Mouse (Mus musculus): ENCODE measurements around the gene Otog. TPM values are rescaled to one million over a fixed set of nuclear protein-coding genes. Genes with fewer than 3 reads are reported as not detected.

The Otog gene
- total RNA-seq, 2 experiments from 2014 or later: 3.0 TPM; not detected in 1

- no peak for DNase-seq (ENCODE audit: low spot score in 2 of 2)
Measured at GRCm38 (mm10) chr7:46282276-46282675, 41.5 kb downstream of the Otog start.

GRCm38 (mm10) chr7:46283681-46284080 lies 42.9 kb downstream of the Otog start:
- DNase-seq (ENCODE audit: low spot score in 2 of 2): peak in 1 of 2 experiments; percentile 25

GRCm38 (mm10) chr7:46285161-46285839 lies 44.5 kb downstream of the Otog start:
- DNase-seq (ENCODE audit: low spot score in 2 of 2): no peak

- DNase-seq (ENCODE audit: low spot score in 2 of 2): no peak
Measured at GRCm38 (mm10) chr7:46286391-46286790, 45.6 kb downstream of the Otog start.

- no peak for DNase-seq (ENCODE audit: low spot score in 2 of 2)
Measured at GRCm38 (mm10) chr7:46287051-46287450, 46.3 kb downstream of the Otog start.

- no peak for DNase-seq (ENCODE audit: low spot score in 2 of 2)
Measured at GRCm38 (mm10) chr7:46296330-46296729, 55.5 kb downstream of the Otog start.

GRCm38 (mm10) chr7:46301031-46301632 lies 60.3 kb downstream of the Otog start:
- DNase-seq (ENCODE audit: low spot score in 2 of 2): no peak

- DNase-seq (ENCODE audit: low spot score in 2 of 2): no peak
Measured at GRCm38 (mm10) chr7:46313486-46313885, 72.7 kb downstream of the Otog start.

- no peak for DNase-seq (ENCODE audit: low spot score in 2 of 2)
Measured at GRCm38 (mm10) chr7:46314220-46315009, 73.6 kb downstream of the Otog start.

GRCm38 (mm10) chr7:46315692-46316091 lies 74.9 kb downstream of the Otog start:
- DNase-seq (ENCODE audit: low spot score in 2 of 2): no peak

GRCm38 (mm10) chr7:46316948-46317347 lies 76.2 kb downstream of the Otog start:
- DNase-seq (ENCODE audit: low spot score in 2 of 2): no peak

- DNase-seq (ENCODE audit: low spot score in 2 of 2): no peak
Measured at GRCm38 (mm10) chr7:46321242-46321641, 80.5 kb downstream of the Otog start.

- no peak for DNase-seq (ENCODE audit: low spot score in 2 of 2)
Measured at GRCm38 (mm10) chr7:46327896-46328295, 87.1 kb downstream of the Otog start.

- no peak for DNase-seq (ENCODE audit: low spot score in 2 of 2)
Measured at GRCm38 (mm10) chr7:46337397-46337796, 96.6 kb downstream of the Otog start.

GRCm38 (mm10) chr7:46339818-46340217 lies 99.0 kb downstream of the Otog start:
- no peak for DNase-seq (ENCODE audit: low spot score in 2 of 2)

GRCm38 (mm10) chr7:46340295-46340694 lies 99.5 kb downstream of the Otog start:
- no peak for DNase-seq (ENCODE audit: low spot score in 2 of 2)

GRCm38 (mm10) chr7:46341471-46341870 lies 100.7 kb downstream of the Otog start:
- DNase-seq (ENCODE audit: low spot score in 2 of 2): no peak

- no peak for DNase-seq (ENCODE audit: low spot score in 2 of 2)
Measured at GRCm38 (mm10) chr7:46347692-46348091, 106.9 kb downstream of the Otog start.

GRCm38 (mm10) chr7:46348813-46349212 lies 108.0 kb downstream of the Otog start:
- DNase-seq (ENCODE audit: low spot score in 2 of 2): no peak

GRCm38 (mm10) chr7:46350119-46350702 lies 109.4 kb downstream of the Otog start:
- no peak for DNase-seq (ENCODE audit: low spot score in 2 of 2)

- no peak for DNase-seq (ENCODE audit: low spot score in 2 of 2)
Measured at GRCm38 (mm10) chr7:46352748-46353147, 112.0 kb downstream of the Otog start.

GRCm38 (mm10) chr7:46353216-46353615 lies 112.4 kb downstream of the Otog start:
- DNase-seq (ENCODE audit: low spot score in 2 of 2): no peak

All from adrenal gland, adult 18-20 months (tissue).